Mouse (Mus musculus): ENCODE measurements around the gene Abcb6. TPM values are rescaled to one million over a fixed set of nuclear protein-coding genes. Genes with fewer than 3 reads are reported as not detected.

Abcb6 gene
- polyA plus RNA-seq, 1 experiment from 2014 or later: 30.6 TPM

- H3K4me3 ChIP-seq (ENCODE audit: low read depth, low read length): peak overlapping the region; percentile 49
- WGBS: 0% methylated on average over 24 of the region's 24 CpGs
- ATAC-seq (ENCODE audit: insufficient read depth, low FRiP score, low TSS enrichment) (0 out of 2 replicates have a peak, but pooled peaks have one; percentile 76), DNase-seq (ENCODE audit: low spot score) (peak; percentile 78)
- no peak overlapping the region for H3K27ac ChIP-seq (ENCODE audit: low read depth, low read length)
- peak overlapping the region; percentile 92 for H3K4me2 ChIP-seq (ENCODE audit: low read depth)
- peak overlapping the region; percentile 36; the same call in 1 of the 2 replicates for H3K9ac ChIP-seq (ENCODE audit: low read length)
- peaks cover 4% of the 10 kb centered on the region for H3K36me3 ChIP-seq (ENCODE audit: control insufficient read depth, insufficient read depth, low read length)
- peaks cover 46% of the 10 kb centered on the region for H3K27me3 ChIP-seq (ENCODE audit: control insufficient read depth, insufficient read depth, low read length)
- H3K9me3 ChIP-seq (ENCODE audit: control insufficient read depth, low read length): no peaks in the 10 kb centered on the region; the same call in 1 of the 2 replicates
- peaks cover 13% of the 10 kb centered on the region for H3K4me1 ChIP-seq (ENCODE audit: control insufficient read depth, insufficient read depth, low read length)
Measured at GRCm38 (mm10) chr1:75219078-75219477, 38.9 kb upstream of the Abcb6 start.

- Histone ChIP-seq H3K4me2 (ENCODE audit: low read depth) (peak overlapping the region; percentile 92), H3K36me3 (ENCODE audit: control insufficient read depth, insufficient read depth, low read length) (peaks cover 5% of the 10 kb centered on the region), H3K4me3 (ENCODE audit: low read depth, low read length) (peak overlapping the region; percentile 49), H3K4me1 (ENCODE audit: control insufficient read depth, insufficient read depth, low read length) (peaks cover 13% of the 10 kb centered on the region), H3K27ac (ENCODE audit: low read depth, low read length) (no peak overlapping the region), H3K9ac (ENCODE audit: low read length) (peak overlapping the region; percentile 36; the same call in 1 of the 2 replicates), H3K9me3 (ENCODE audit: control insufficient read depth, low read length) (no peaks in the 10 kb centered on the region; the same call in 1 of the 2 replicates), H3K27me3 (ENCODE audit: control insufficient read depth, insufficient read depth, low read length) (peaks cover 43% of the 10 kb centered on the region)
- DNase-seq (ENCODE audit: low spot score): no peak
- peak; percentile 36; the same call in 1 of the 2 replicates for ATAC-seq (ENCODE audit: insufficient read depth, low FRiP score, low TSS enrichment)
- 1% methylated on average over 38 of the region's 38 CpGs for WGBS
Measured at GRCm38 (mm10) chr1:75218227-75219001, 38.2 kb upstream of the Abcb6 start.

- no peak for DNase-seq (ENCODE audit: low spot score)
Measured at GRCm38 (mm10) chr1:75217893-75218226, 37.7 kb upstream of the Abcb6 start.

GRCm38 (mm10) chr1:75216797-75217585, 36.8 kb upstream of the Abcb6 start:
- Histone ChIP-seq H3K9me3 (ENCODE audit: control insufficient read depth, low read length) (no peaks in the 10 kb centered on the region; the same call in 1 of the 2 replicates), H3K27me3 (ENCODE audit: control insufficient read depth, insufficient read depth, low read length) (peaks cover 43% of the 10 kb centered on the region)

More at GRCm38 (mm10) chr1:75217893-75218226, 37.7 kb upstream of the Abcb6 start:
- Histone ChIP-seq H3K27ac (ENCODE audit: low read depth, low read length) (no peak overlapping the region), H3K4me3 (ENCODE audit: low read depth, low read length) (no peak overlapping the region), H3K4me1 (ENCODE audit: control insufficient read depth, insufficient read depth, low read length) (peaks cover 13% of the 10 kb centered on the region), H3K9me3 (ENCODE audit: control insufficient read depth, low read length) (no peaks in the 10 kb centered on the region; the same call in 1 of the 2 replicates), H3K4me2 (ENCODE audit: low read depth) (peak overlapping the region; percentile 20; the same call in 1 of the 2 replicates), H3K27me3 (ENCODE audit: control insufficient read depth, insufficient read depth, low read length) (peaks cover 43% of the 10 kb centered on the region), H3K36me3 (ENCODE audit: control insufficient read depth, insufficient read depth, low read length) (peaks cover 8% of the 10 kb centered on the region), H3K9ac (ENCODE audit: low read length) (no peak overlapping the region)
- WGBS: 4% methylated on average over 6 of the region's 6 CpGs
- no peak for ATAC-seq (ENCODE audit: insufficient read depth, low FRiP score, low TSS enrichment)

DNA sequence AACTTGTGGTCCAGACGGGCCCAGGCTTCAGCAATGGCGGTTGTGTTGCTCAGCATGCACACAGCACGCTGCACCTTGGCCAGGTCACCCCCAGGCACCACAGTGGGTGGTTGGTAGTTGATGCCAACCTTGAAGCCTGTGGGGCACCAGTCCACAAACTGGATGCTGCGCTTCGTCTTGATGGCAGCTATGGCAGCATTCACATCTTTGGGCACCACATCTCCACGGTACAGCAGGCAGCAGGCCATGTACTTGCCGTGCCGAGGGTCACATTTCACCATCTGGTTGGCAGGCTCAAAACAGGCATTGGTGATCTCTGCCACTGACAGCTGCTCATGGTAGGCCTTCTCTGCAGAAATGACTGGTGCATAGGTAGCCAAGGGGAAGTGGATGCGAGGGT, 35.6 kb upstream of the Abcb6 start:
- H3K4me1 ChIP-seq (ENCODE audit: control insufficient read depth, insufficient read depth, low read length): peaks cover 21% of the 10 kb centered on the region
- ATAC-seq (ENCODE audit: insufficient read depth, low FRiP score, low TSS enrichment): no peak
- H3K9me3 ChIP-seq (ENCODE audit: control insufficient read depth, low read length): no peaks in the 10 kb centered on the region; the same call in 1 of the 2 replicates
- H3K9ac ChIP-seq (ENCODE audit: low read length): no peak overlapping the region
- no peak overlapping the region for H3K4me3 ChIP-seq (ENCODE audit: low read depth, low read length)
- H3K36me3 ChIP-seq (ENCODE audit: control insufficient read depth, insufficient read depth, low read length): peaks cover 10% of the 10 kb centered on the region
- H3K4me2 ChIP-seq (ENCODE audit: low read depth): no peak overlapping the region
- H3K27me3 ChIP-seq (ENCODE audit: control insufficient read depth, insufficient read depth, low read length): peaks cover 37% of the 10 kb centered on the region
- 94% methylated on average over 9 of the region's 9 CpGs for WGBS
- DNase-seq (ENCODE audit: low spot score): no peak
- no peak overlapping the region for H3K27ac ChIP-seq (ENCODE audit: low read depth, low read length)

More at GRCm38 (mm10) chr1:75216797-75217585, 36.8 kb upstream of the Abcb6 start:
- no peak overlapping the region for H3K27ac ChIP-seq (ENCODE audit: low read depth, low read length)
- ATAC-seq (ENCODE audit: insufficient read depth, low FRiP score, low TSS enrichment) (no peak), DNase-seq (ENCODE audit: low spot score) (no peak)
- H3K4me3 ChIP-seq (ENCODE audit: low read depth, low read length): no peak overlapping the region
- no peak overlapping the region for H3K9ac ChIP-seq (ENCODE audit: low read length)
- 82% methylated on average over 13 of the region's 13 CpGs for WGBS
- peaks cover 13% of the 10 kb centered on the region for H3K4me1 ChIP-seq (ENCODE audit: control insufficient read depth, insufficient read depth, low read length)
- H3K4me2 ChIP-seq (ENCODE audit: low read depth): no peak overlapping the region
- H3K36me3 ChIP-seq (ENCODE audit: control insufficient read depth, insufficient read depth, low read length): peaks cover 10% of the 10 kb centered on the region

- no peak for DNase-seq (ENCODE audit: low spot score)
- Histone ChIP-seq H3K4me3 (ENCODE audit: low read depth, low read length) (no peak overlapping the region), H3K9me3 (ENCODE audit: control insufficient read depth, low read length) (no peaks in the 10 kb centered on the region; the same call in 1 of the 2 replicates), H3K4me1 (ENCODE audit: control insufficient read depth, insufficient read depth, low read length) (peaks cover 24% of the 10 kb centered on the region), H3K4me2 (ENCODE audit: low read depth) (no peak overlapping the region), H3K27ac (ENCODE audit: low read depth, low read length) (no peak overlapping the region), H3K9ac (ENCODE audit: low read length) (no peak overlapping the region), H3K36me3 (ENCODE audit: control insufficient read depth, insufficient read depth, low read length) (peaks cover 10% of the 10 kb centered on the region), H3K27me3 (ENCODE audit: control insufficient read depth, insufficient read depth, low read length) (peaks cover 28% of the 10 kb centered on the region)
- 71% methylated on average over 5 of the region's 5 CpGs for WGBS
- no peak for ATAC-seq (ENCODE audit: insufficient read depth, low FRiP score, low TSS enrichment)
Measured at GRCm38 (mm10) chr1:75214886-75215285, 34.7 kb upstream of the Abcb6 start.

DNA sequence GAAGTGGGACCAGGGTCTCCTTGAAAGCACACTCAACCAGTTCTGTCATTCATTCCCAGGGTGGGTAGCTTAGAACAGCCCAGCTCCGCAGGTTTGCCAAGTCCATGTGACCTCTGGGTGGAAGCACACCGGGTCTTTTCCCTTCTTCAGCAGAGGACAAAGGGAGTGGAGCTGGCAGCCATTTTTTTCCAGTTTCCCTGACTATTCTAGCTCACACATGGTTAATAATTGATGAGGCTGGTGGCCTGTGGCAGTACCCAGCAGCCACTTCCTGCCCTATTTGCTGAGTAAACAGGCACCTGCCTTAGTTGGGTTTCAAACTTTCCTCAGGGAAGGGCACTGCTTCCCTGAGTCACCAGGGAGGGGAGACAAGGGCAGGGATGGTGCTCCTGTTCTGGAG, 34.2 kb upstream of the Abcb6 start:
- H3K27me3 ChIP-seq (ENCODE audit: control insufficient read depth, insufficient read depth, low read length): peaks cover 24% of the 10 kb centered on the region

DNA sequence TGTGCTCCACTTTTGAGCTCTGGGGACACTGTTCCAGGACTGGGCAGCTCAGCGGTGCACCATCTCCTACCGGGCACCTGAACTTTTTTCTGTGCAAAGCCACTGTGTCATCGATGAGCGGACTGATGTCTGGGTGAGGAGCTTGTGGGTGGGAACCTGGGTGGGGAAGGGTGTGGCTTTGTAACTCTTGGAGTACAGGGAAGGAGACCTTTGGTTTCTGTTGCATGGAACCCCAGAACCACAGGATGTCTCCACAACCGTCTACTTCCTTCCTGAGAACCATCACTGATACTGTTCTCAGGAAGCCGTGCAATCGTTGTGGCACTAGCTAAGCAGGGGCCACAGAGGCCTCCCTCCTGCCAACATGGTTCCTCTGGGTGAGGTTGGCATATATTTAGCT, 32.9 kb upstream of the Abcb6 start:
- H3K36me3 ChIP-seq (ENCODE audit: control insufficient read depth, insufficient read depth, low read length): peaks cover 10% of the 10 kb centered on the region
- peaks cover 14% of the 10 kb centered on the region for H3K4me1 ChIP-seq (ENCODE audit: control insufficient read depth, insufficient read depth, low read length)
- DNase-seq (ENCODE audit: low spot score) (no peak), ATAC-seq (ENCODE audit: insufficient read depth, low FRiP score, low TSS enrichment) (no peak)
- no peak overlapping the region for H3K9ac ChIP-seq (ENCODE audit: low read length)
- no peaks in the 10 kb centered on the region for H3K9me3 ChIP-seq (ENCODE audit: control insufficient read depth, low read length)
- H3K27me3 ChIP-seq (ENCODE audit: control insufficient read depth, insufficient read depth, low read length): peaks cover 11% of the 10 kb centered on the region
- H3K4me2 ChIP-seq (ENCODE audit: low read depth): no peak overlapping the region
- H3K4me3 ChIP-seq (ENCODE audit: low read depth, low read length): no peak overlapping the region
- 91% methylated on average over 7 of the region's 7 CpGs for WGBS
- no peak overlapping the region for H3K27ac ChIP-seq (ENCODE audit: low read depth, low read length)

More for the DNA sequence above, 34.2 kb upstream of the Abcb6 start:
- H3K4me1 ChIP-seq (ENCODE audit: control insufficient read depth, insufficient read depth, low read length): peaks cover 23% of the 10 kb centered on the region
- H3K4me3 ChIP-seq (ENCODE audit: low read depth, low read length): no peak overlapping the region
- no peak overlapping the region for H3K27ac ChIP-seq (ENCODE audit: low read depth, low read length)
- DNase-seq (ENCODE audit: low spot score) (no peak), ATAC-seq (ENCODE audit: insufficient read depth, low FRiP score, low TSS enrichment) (no peak)
- no peaks in the 10 kb centered on the region; the same call in 1 of the 2 replicates for H3K9me3 ChIP-seq (ENCODE audit: control insufficient read depth, low read length)
- no peak overlapping the region for H3K4me2 ChIP-seq (ENCODE audit: low read depth)
- H3K36me3 ChIP-seq (ENCODE audit: control insufficient read depth, insufficient read depth, low read length): peaks cover 10% of the 10 kb centered on the region
- no peak overlapping the region for H3K9ac ChIP-seq (ENCODE audit: low read length)
- WGBS: 83% methylated on average over 2 of the region's 2 CpGs
